Mouse (Mus musculus): ENCODE data around the gene Gm20911. TPM values are rescaled to one million over a fixed set of nuclear protein-coding genes. Genes with fewer than 3 reads are reported as not detected.
"Not testable (repeated sequence)": the region's sequence is repeated elsewhere in the genome, so short reads cannot be mapped to it uniquely, and the experiment has no call there.

The Gm20911 gene
- polyA plus RNA-seq (2012; ENCODE audit: insufficient read depth, insufficient read length, missing spikeins), result not detected in 2 replicates

DNA sequence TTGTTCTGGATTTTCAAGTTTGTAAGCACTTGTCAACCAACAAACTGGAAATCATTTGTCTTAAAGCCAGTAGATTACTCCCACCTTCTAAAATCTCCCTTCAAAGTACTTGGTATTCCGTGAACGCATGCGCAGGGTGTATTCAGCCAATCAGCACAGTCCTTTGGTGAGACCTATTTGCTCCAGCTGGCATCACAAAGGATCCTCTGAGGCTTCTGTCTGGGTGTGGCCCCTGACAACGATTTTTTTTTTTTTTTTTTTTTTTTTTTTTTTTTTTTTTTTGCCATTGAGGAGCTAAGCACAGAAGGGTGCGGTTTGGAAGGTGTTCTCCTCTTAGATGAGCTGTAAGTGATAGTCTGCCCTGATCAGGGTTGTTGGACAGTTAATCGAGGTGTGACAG lies at the start of gene Gm20911:
TSS of gene Gm20911 (plus strand) at position 301 of the 400 bp plus-strand sequence.
- H3K4me1 ChIP-seq (ENCODE audit: control insufficient read depth, insufficient read depth, insufficient read length, low read length); H3K27ac ChIP-seq (replicated peaks; ENCODE audit: low read depth, low read length); H3K4me3 ChIP-seq (ENCODE audit: insufficient read depth, low read depth, low read length): not testable (repeated sequence)

Measured in brown adipose tissue, adult 24 weeks (tissue).